Mouse (Mus musculus) G1E (cell line): Measurements from ENCODE around the gene Zfp78.

Experiments used
- CTCF ChIP-seq: IDR thresholded peaks from 2 replicates; pipeline ENCODE4 v1.5.1; 2012; ENCODE audit warnings: low read depth, low read length, inconsistent platforms, mixed read lengths
- TAL1 ChIP-seq: conservative IDR thresholded peaks from 2 replicates; pipeline ENCODE4 v1.6.1; 2012; ENCODE audit warnings: low read depth, low read length, inconsistent platforms, mixed read lengths

GRCm38 (mm10) chr7:6331233-6331956, 31.7 kb upstream of the Zfp78 start, which contains the start of gene Zfp583:
- no peak for TF ChIP-seq TAL1
- TF ChIP-seq CTCF: no peak
